Mouse (Mus musculus): Measurements from ENCODE around the gene Tex45. TPM values are rescaled to one million over a fixed set of nuclear protein-coding genes. Genes with fewer than 3 reads are reported as not detected.

Tex45 gene
- polyA plus RNA-seq, 1 experiment, result 0.28 TPM

GRCm38 (mm10) chr8:3531936-3532335 is 61.3 kb downstream of the Tex45 start:
- no peak for DNase-seq (ENCODE audit: extremely low spot score in 1 of 2, low spot score in 1 of 2)

DNA sequence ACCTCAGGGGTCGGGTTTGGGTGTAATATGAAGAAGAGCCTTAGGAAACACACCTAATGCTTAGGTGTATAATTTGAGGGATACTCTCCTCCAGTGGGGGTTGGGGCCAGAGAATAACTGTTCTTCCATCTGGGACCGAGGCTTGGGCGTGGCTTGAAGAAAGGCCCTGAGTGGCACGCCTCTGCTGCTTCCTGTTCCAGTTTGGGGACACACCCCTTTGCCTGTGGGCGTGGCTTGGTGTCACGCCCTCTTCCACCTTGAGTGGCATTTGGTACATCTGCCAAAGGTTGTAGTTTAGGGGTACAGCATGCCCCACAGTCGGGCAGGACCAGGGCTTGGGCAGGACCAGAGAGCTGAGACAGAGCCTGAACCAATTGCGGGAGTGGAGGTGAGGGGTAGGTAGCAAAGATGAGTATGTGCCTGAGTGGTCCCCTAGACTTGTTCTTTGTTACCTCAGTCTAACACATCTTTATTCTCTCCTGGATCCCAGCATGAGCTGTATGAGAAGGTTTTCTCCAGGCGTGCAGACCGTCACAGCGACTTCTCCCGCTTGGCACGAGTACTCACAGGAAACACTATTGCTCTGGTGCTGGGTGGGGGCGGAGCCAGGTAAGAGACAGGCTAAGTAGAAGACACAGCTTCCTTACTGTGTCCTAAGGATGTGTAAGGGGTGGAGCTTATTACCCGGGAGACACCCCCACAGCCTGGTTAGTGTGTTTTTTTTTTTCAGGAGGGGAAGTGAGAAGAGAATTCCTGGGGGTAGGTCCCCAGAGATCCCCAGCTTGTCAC is 65.6 kb downstream of the Tex45 start:
- DNase-seq (ENCODE audit: extremely low spot score in 1 of 2, low spot score in 1 of 2), result no peak

Other genes with a start within 250 kb of the Tex45 start
- 16.2 and 17.3 TPM in 2 replicates for gene Insr, start 191.2 kb upstream of the Tex45 start, polyA plus RNA-seq (2012; rRNA removed)
- 0.46 and 0.52 TPM in 2 replicates for gene A430078G23Rik, start 117.4 kb upstream of the Tex45 start, polyA plus RNA-seq (2012; rRNA removed)
- 29.1 and 33.8 TPM in 2 replicates for gene Arhgef18, start 77.9 kb upstream of the Tex45 start, polyA plus RNA-seq (2012; rRNA removed)
- gene Pex11g, start 3.2 kb upstream of the Tex45 start, polyA plus RNA-seq (2012; rRNA removed), result 1.6 and 2.0 TPM in 2 replicates
- gene Zfp358, start 22.3 kb downstream of the Tex45 start, polyA plus RNA-seq (2012; rRNA removed), result 48.5 and 50.2 TPM in 2 replicates
- gene Mcoln1, start 29.6 kb downstream of the Tex45 start, polyA plus RNA-seq (2012; rRNA removed), result 215 and 230 TPM in 2 replicates
- 65.5 and 79.6 TPM in 2 replicates for gene Pnpla6, start 44.5 kb downstream of the Tex45 start, polyA plus RNA-seq (2012; rRNA removed)
- gene C330021F23Rik, start 97.1 kb downstream of the Tex45 start, polyA plus RNA-seq (2012; rRNA removed), result 0.56 TPM in 1 of 2 replicates, not detected in the other
- 31.7 and 32.7 TPM in 2 replicates for gene Camsap3, start 116.4 kb downstream of the Tex45 start, polyA plus RNA-seq (2012; rRNA removed)
- 56.1 and 56.4 TPM in 2 replicates for gene Xab2, start 150.5 kb downstream of the Tex45 start, polyA plus RNA-seq (2012; rRNA removed)
- gene Pet100, start 150.7 kb downstream of the Tex45 start, polyA plus RNA-seq (2012; rRNA removed), result 66.2 and 68.9 TPM in 2 replicates
- 1.5 and 2.2 TPM in 2 replicates for gene Pcp2, start 154.7 kb downstream of the Tex45 start, polyA plus RNA-seq (2012; rRNA removed)
- 292 and 302 TPM in 2 replicates for gene Stxbp2, start 160.1 kb downstream of the Tex45 start, polyA plus RNA-seq (2012; rRNA removed)
- gene Retn, start 184.9 kb downstream of the Tex45 start, polyA plus RNA-seq (2012; rRNA removed), result 3.1 and 3.7 TPM in 2 replicates
- 0.23 and 0.24 TPM in 2 replicates for gene Mcemp1, start 194.9 kb downstream of the Tex45 start, polyA plus RNA-seq (2012; rRNA removed)
- 17.4 and 17.6 TPM in 2 replicates for gene Fcor, start 201.5 kb downstream of the Tex45 start, polyA plus RNA-seq (2012; rRNA removed)
- gene Trappc5, start 205.4 kb downstream of the Tex45 start, polyA plus RNA-seq (2012; rRNA removed), result 36.2 and 37.3 TPM in 2 replicates
- gene Fcer2a, start 223.3 kb downstream of the Tex45 start, polyA plus RNA-seq (2012; rRNA removed), result 0.10 TPM in 1 of 2 replicates, not detected in the other
- gene Clec4g, start 249.8 kb downstream of the Tex45 start, polyA plus RNA-seq (2012; rRNA removed), result 0.13 and 0.20 TPM in 2 replicates

Data from frontal cortex, adult 2 months (tissue).